Mouse (Mus musculus) B cell, adult (primary cell): ENCODE results near the gene Gnpnat1. TPM values are rescaled to one million over a fixed set of nuclear protein-coding genes. Genes with fewer than 3 reads are reported as not detected.

Experiments used
- total RNA-seq: library from RNA; stranded (reverse); gene quantifications from 4 replicates; pipeline ENCODE4 v1.2.4, GENCODE M21; 2023; ENCODE audit not compliant: inconsistent age

Gene Gnpnat1
- total RNA-seq: 8.0 to 16.3 TPM (median 15.5 TPM) in 4 replicates

DNA sequence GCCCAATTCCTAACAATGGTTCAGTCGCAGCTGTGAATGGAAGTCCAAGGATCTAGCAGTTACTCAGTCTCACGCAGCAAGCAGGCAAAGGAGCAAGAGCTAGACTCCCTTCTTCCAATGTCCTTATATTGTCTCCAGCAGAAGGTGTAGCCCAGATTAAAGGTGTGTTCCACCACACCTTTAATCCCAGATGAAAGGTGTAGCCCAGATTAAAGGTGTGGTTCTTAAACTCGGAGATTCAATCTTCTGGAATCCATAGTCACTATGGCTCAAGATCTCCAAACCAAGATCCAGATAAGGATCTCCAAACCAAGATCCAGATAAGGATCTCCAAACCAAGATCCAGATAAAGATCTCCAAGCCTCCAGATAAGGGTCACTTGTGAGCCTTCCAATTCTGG lies at the start of gene Gnpnat1:
TSS of gene Gnpnat1 (minus strand) at position 101 of the 400 bp plus-strand sequence.

DNA sequence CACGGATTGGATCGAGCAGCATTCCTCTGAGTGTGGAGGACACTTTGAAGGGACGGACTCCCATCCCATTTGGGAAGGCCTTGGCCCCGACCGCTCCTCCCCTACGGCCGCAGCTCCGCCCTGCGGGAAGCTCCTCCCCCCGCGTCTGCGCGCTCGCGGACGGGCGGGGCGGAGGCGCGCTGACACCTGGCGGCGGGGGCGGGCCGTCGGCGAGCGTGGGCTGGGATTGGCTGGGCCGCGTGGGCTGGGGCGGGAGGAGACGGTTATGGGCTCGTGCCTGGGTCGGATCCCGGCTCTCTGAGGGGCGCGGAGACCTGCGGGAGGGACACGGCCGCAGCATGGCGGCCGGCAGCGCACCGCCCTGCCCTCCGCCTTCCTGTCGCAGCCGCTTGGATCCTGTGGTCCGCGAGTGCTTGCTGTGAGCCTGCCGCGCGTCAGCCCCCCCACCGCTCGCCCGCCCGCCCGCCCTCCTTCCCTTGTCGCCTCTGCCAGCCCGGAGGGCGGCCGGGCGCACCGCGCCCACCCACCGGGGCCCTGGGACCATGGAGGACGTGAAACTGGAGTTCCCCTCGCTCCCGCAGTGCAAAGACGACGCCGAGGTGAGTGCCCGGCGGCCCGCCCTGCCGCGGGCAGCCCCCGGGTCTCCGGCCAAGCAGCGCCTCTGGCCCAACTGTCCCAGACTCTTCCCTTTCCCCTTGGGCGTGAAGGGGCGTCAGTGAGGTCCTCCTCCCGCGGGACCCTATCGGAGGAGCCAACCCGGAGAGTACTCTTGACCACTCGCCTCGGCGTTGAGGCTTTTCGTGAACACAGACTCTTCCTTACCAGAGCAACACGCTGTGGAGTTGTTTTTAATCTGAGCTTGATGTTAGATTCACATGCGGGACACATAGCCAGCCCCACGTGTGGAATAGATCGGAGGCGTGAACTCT lies 53.5 kb downstream of the Gnpnat1 start, which contains the start of gene Styx:
TSS of gene Styx (plus strand) at position 163 of the 929 bp plus-strand sequence.

DNA sequence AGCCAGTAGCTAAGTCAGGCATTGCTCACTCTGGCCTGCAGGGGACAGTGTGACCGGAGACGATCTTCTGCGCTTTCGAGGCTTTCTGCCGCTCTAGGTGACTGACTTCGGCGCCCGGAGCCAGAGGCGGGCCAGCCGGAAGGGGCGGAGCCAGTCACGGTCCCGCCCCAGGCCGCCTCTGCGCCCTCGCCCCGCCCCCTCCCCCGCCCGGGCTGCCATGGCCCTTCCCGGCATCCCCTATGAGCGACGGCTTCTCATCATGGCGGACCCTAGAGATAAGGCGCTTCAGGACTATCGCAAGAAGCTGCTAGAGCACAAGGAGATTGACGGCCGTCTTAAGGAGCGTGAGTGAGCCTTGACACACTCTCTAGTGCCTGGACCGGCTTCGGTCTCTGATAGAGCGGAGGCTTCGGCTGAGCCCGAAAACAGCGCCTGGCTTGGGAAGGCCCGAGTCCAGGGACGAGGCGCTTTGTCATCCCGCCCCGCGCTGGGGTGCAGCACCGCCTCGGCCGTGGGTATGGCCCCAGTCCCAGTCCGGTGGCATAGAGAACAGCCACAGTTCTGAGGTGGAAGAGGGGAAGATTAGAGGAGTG lies 75.0 kb downstream of the Gnpnat1 start, which contains the start of gene Psmc6:
TSS of gene Psmc6 (plus strand) at position 200 of the 593 bp plus-strand sequence.

Other genes starting within 250 kb of the Gnpnat1 start
- gene Gpr137c, start 185.2 kb downstream of the Gnpnat1 start, total RNA-seq: 58.4 to 77.4 TPM (median 70.6 TPM) in 4 replicates
- gene Txndc16, start 184.6 kb downstream of the Gnpnat1 start, total RNA-seq: 251 to 272 TPM (median 266 TPM) in 4 replicates
- gene Ero1l, start 86.1 kb downstream of the Gnpnat1 start, total RNA-seq: 15.1 to 22.4 TPM (median 19.9 TPM) in 4 replicates
- gene Psmc6, start 75.1 kb downstream of the Gnpnat1 start, total RNA-seq: 100 to 105 TPM (median 103 TPM) in 4 replicates
- 28.8 to 40.6 TPM (median 32.3 TPM) in 4 replicates for gene Styx, start 53.8 kb downstream of the Gnpnat1 start, total RNA-seq
- gene Fermt2, start 125.2 kb upstream of the Gnpnat1 start, total RNA-seq: not detected in 4 replicates